Mouse (Mus musculus) spleen, postnatal 10 days (tissue): ENCODE results near the gene Nek9.
A peak's percentile ranks its signal among the peaks of the same experiment; 100 is the strongest.

Experiments used
- DNase-seq, 2 experiments: peaks; one replicate each; pipeline ENCODE4 v3.0.0; 2021 to 2022; ENCODE audit warnings: low spot score in 2 of 2

Nek9 gene

GRCm38 (mm10) chr12:85347196-85347595 lies 8.0 kb upstream of the Nek9 start:
- DNase-seq: no peak

GRCm38 (mm10) chr12:85346374-85346773 lies 7.2 kb upstream of the Nek9 start:
- peak in 1 of 2 experiments; percentile 44 for DNase-seq

GRCm38 (mm10) chr12:85345559-85345958 lies 6.4 kb upstream of the Nek9 start:
- no peak for DNase-seq

GRCm38 (mm10) chr12:85344252-85344651 lies 5.1 kb upstream of the Nek9 start:
- DNase-seq: no peak

GRCm38 (mm10) chr12:85342310-85342709 lies 3.1 kb upstream of the Nek9 start:
- DNase-seq: no peak

GRCm38 (mm10) chr12:85341131-85341530 lies 2.0 kb upstream of the Nek9 start:
- DNase-seq: no peak

- DNase-seq: peak in 1 of 2 experiments; percentile 42
Measured at GRCm38 (mm10) chr12:85339947-85340346, 785 bp upstream of the Nek9 start.

GRCm38 (mm10) chr12:85338815-85339214 lies 347 bp downstream of the Nek9 start:
- DNase-seq: no peak

GRCm38 (mm10) chr12:85337567-85338311 lies 1.4 kb downstream of the Nek9 start:
- no peak for DNase-seq

- no peak for DNase-seq
Measured at GRCm38 (mm10) chr12:85330153-85330552, 9.0 kb downstream of the Nek9 start.

GRCm38 (mm10) chr12:85308651-85309050 lies 30.5 kb downstream of the Nek9 start:
- no peak for DNase-seq

GRCm38 (mm10) chr12:85305247-85305892 lies 33.8 kb downstream of the Nek9 start:
- DNase-seq: peak; percentile 72 to 87

- DNase-seq: peak in 1 of 2 experiments; percentile 49
Measured at GRCm38 (mm10) chr12:85304725-85305124, 34.4 kb downstream of the Nek9 start.

- no peak for DNase-seq
Measured at GRCm38 (mm10) chr12:85303256-85303655, 35.9 kb downstream of the Nek9 start.

GRCm38 (mm10) chr12:85298835-85299180 lies 40.4 kb downstream of the Nek9 start:
- DNase-seq: no peak

GRCm38 (mm10) chr12:85298127-85298834 lies 40.9 kb downstream of the Nek9 start:
- no peak for DNase-seq

- DNase-seq: no peak
Measured at GRCm38 (mm10) chr12:85297345-85297997, 41.7 kb downstream of the Nek9 start.

- no peak for DNase-seq
Measured at GRCm38 (mm10) chr12:85296915-85297314, 42.2 kb downstream of the Nek9 start.

- DNase-seq: no peak
Measured at GRCm38 (mm10) chr12:85295506-85295905, 43.7 kb downstream of the Nek9 start.

- no peak for DNase-seq
Measured at GRCm38 (mm10) chr12:85292906-85293305, 46.3 kb downstream of the Nek9 start.

GRCm38 (mm10) chr12:85292288-85292687 lies 46.9 kb downstream of the Nek9 start:
- no peak for DNase-seq

GRCm38 (mm10) chr12:85291541-85291940 lies 47.6 kb downstream of the Nek9 start:
- no peak for DNase-seq
